Mouse (Mus musculus): ENCODE measurements around the gene St7. TPM values are rescaled to one million over a fixed set of nuclear protein-coding genes. Genes with fewer than 3 reads are reported as not detected.

Gene St7
- polyA plus RNA-seq, 1 experiment: 62.0 TPM

GRCm38 (mm10) chr6:17742209-17742608, 49.5 kb downstream of the St7 start:
- no peak for DNase-seq (ENCODE audit: low read depth)

GRCm38 (mm10) chr6:17743325-17743724, 50.6 kb downstream of the St7 start:
- no peak for DNase-seq (ENCODE audit: low read depth)
- TF ChIP-seq POLR2A (IDR thresholded peaks at IDR 0.05; ENCODE audit: borderline replicate concordance, extremely low read depth, insufficient read depth, insufficient read length, poor library complexity, severe bottlenecking) (no peak), CTCF (IDR thresholded peaks at IDR 0.05; ENCODE audit: borderline replicate concordance, extremely low read depth, insufficient read depth, insufficient read length) (no peak)

More at GRCm38 (mm10) chr6:17742209-17742608, 49.5 kb downstream of the St7 start:
- no peak for TF ChIP-seq POLR2A (IDR thresholded peaks at IDR 0.05; ENCODE audit: borderline replicate concordance, extremely low read depth, insufficient read depth, insufficient read length, poor library complexity, severe bottlenecking)
- no peak for TF ChIP-seq CTCF (IDR thresholded peaks at IDR 0.05; ENCODE audit: borderline replicate concordance, extremely low read depth, insufficient read depth, insufficient read length)

GRCm38 (mm10) chr6:17747724-17748123, 55.0 kb downstream of the St7 start:
- DNase-seq (ENCODE audit: low read depth): no peak
- TF ChIP-seq POLR2A (IDR thresholded peaks at IDR 0.05; ENCODE audit: borderline replicate concordance, extremely low read depth, insufficient read depth, insufficient read length, poor library complexity, severe bottlenecking): no peak
- TF ChIP-seq CTCF (IDR thresholded peaks at IDR 0.05; ENCODE audit: borderline replicate concordance, extremely low read depth, insufficient read depth, insufficient read length): no peak

GRCm38 (mm10) chr6:17748866-17749582, 56.3 kb downstream of the St7 start:
- peak; percentile 98 for DNase-seq (ENCODE audit: low read depth)
- TF ChIP-seq CTCF (IDR thresholded peaks at IDR 0.05; ENCODE audit: borderline replicate concordance, extremely low read depth, insufficient read depth, insufficient read length) (no peak), POLR2A (IDR thresholded peaks at IDR 0.05; ENCODE audit: borderline replicate concordance, extremely low read depth, insufficient read depth, insufficient read length, poor library complexity, severe bottlenecking) (peak; percentile 81; the same call in 1 of the 2 replicates)

- no peak for DNase-seq (ENCODE audit: low read depth)
Measured at GRCm38 (mm10) chr6:17749596-17749995, 56.9 kb downstream of the St7 start.

GRCm38 (mm10) chr6:17750041-17750660, 57.4 kb downstream of the St7 start:
- TF ChIP-seq POLR2A (IDR thresholded peaks at IDR 0.05; ENCODE audit: borderline replicate concordance, extremely low read depth, insufficient read depth, insufficient read length, poor library complexity, severe bottlenecking) (no peak), CTCF (IDR thresholded peaks at IDR 0.05; ENCODE audit: borderline replicate concordance, extremely low read depth, insufficient read depth, insufficient read length) (no peak)

More at GRCm38 (mm10) chr6:17749596-17749995, 56.9 kb downstream of the St7 start:
- TF ChIP-seq CTCF (IDR thresholded peaks at IDR 0.05; ENCODE audit: borderline replicate concordance, extremely low read depth, insufficient read depth, insufficient read length) (no peak), POLR2A (IDR thresholded peaks at IDR 0.05; ENCODE audit: borderline replicate concordance, extremely low read depth, insufficient read depth, insufficient read length, poor library complexity, severe bottlenecking) (no peak)

GRCm38 (mm10) chr6:17750957-17751356, 58.2 kb downstream of the St7 start:
- peak; percentile 74 for DNase-seq (ENCODE audit: low read depth)
- TF ChIP-seq CTCF (IDR thresholded peaks at IDR 0.05; ENCODE audit: borderline replicate concordance, extremely low read depth, insufficient read depth, insufficient read length) (no peak), POLR2A (IDR thresholded peaks at IDR 0.05; ENCODE audit: borderline replicate concordance, extremely low read depth, insufficient read depth, insufficient read length, poor library complexity, severe bottlenecking) (no peak)

More at GRCm38 (mm10) chr6:17750041-17750660, 57.4 kb downstream of the St7 start:
- peak; percentile 66 for DNase-seq (ENCODE audit: low read depth)

GRCm38 (mm10) chr6:17755902-17756301, 63.2 kb downstream of the St7 start:
- DNase-seq (ENCODE audit: low read depth): no peak
- no peak for TF ChIP-seq POLR2A (IDR thresholded peaks at IDR 0.05; ENCODE audit: borderline replicate concordance, extremely low read depth, insufficient read depth, insufficient read length, poor library complexity, severe bottlenecking)
- no peak for TF ChIP-seq CTCF (IDR thresholded peaks at IDR 0.05; ENCODE audit: borderline replicate concordance, extremely low read depth, insufficient read depth, insufficient read length)

- no peak for TF ChIP-seq POLR2A (IDR thresholded peaks at IDR 0.05; ENCODE audit: borderline replicate concordance, extremely low read depth, insufficient read depth, insufficient read length, poor library complexity, severe bottlenecking)
- no peak for TF ChIP-seq CTCF (IDR thresholded peaks at IDR 0.05; ENCODE audit: borderline replicate concordance, extremely low read depth, insufficient read depth, insufficient read length)
Measured at GRCm38 (mm10) chr6:17758568-17758967, 65.8 kb downstream of the St7 start.

GRCm38 (mm10) chr6:17763963-17764659, 71.4 kb downstream of the St7 start:
- peak; percentile 23 for DNase-seq (ENCODE audit: low read depth)
- TF ChIP-seq POLR2A (IDR thresholded peaks at IDR 0.05; ENCODE audit: borderline replicate concordance, extremely low read depth, insufficient read depth, insufficient read length, poor library complexity, severe bottlenecking) (no peak), CTCF (IDR thresholded peaks at IDR 0.05; ENCODE audit: borderline replicate concordance, extremely low read depth, insufficient read depth, insufficient read length) (no peak)

More at GRCm38 (mm10) chr6:17758568-17758967, 65.8 kb downstream of the St7 start:
- no peak for DNase-seq (ENCODE audit: low read depth)

- DNase-seq (ENCODE audit: low read depth): peak; percentile 75
- TF ChIP-seq CTCF (IDR thresholded peaks at IDR 0.05; ENCODE audit: borderline replicate concordance, extremely low read depth, insufficient read depth, insufficient read length) (no peak), POLR2A (IDR thresholded peaks at IDR 0.05; ENCODE audit: borderline replicate concordance, extremely low read depth, insufficient read depth, insufficient read length, poor library complexity, severe bottlenecking) (no peak)
Measured at GRCm38 (mm10) chr6:17764660-17764998, 71.9 kb downstream of the St7 start.
